Comparison of ENCODE assay signal across 8 mouse cellular contexts in the genomic region with DNA sequence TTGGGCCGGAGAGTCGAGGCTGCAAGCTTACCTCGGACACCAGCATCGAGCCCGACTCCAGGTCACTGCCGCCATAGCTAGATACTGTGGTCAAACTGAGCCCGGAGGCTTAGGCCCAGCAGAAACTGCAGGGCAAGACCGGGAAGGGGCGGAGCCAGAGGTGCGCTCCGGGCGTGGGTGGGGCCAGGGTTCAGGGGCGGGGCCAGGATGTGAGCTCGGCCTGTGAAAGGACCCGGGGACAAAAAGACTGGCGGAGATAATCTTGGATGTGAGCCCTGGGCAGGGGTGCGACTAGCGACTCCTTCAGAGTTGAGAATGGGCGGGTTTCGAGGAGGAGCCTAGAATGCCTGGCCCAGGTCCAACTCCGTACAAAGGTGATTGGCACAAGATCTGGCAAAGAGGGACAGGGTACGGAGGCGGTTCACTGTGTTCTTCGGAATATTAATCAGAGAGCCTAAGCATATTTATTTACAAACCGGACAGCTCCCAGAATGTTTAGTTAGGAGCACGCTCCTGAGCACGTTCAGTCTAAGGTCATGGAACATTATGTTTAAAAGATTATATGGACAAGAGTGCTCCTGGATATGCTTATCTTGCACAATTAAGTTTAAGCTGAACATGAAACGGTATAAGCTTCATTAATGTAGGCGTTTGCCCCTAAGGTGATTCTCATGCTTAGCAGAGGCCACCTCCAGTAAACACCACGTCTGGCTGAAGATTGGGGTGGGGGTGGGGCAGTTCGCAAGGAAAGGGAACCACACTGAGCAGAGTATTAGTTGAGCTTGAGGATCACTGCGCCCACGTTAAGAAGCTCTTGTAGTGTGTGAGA. TPM values are rescaled to one million over a fixed set of nuclear protein-coding genes. Genes with fewer than 3 reads are reported as not detected.
A peak's percentile ranks its signal among the peaks of the same experiment; 100 is the strongest.
DNase-seq lines count a peak whose midpoint lies in the region; ATAC-seq and TF ChIP-seq lines count a peak whose summit lies in the region.

No protein-coding gene starts in this region.

- peak; percentile 94 for ATAC-seq in erythroid progenitor cell, adult 5-6 weeks (replicated peaks; ENCODE audit: low FRiP score, poor library complexity, severe bottlenecking)
- peak; percentile 96 for ATAC-seq in heart, embryonic 12.5 days (ENCODE audit: insufficient number of reproducible peaks, low FRiP score)
- ATAC-seq in kidney, postnatal 0 days (replicated peaks; ENCODE audit: low FRiP score, low read depth) = peak; percentile 98
- peak; percentile 98 for ATAC-seq in liver, embryonic 11.5 days (replicated peaks; ENCODE audit: low FRiP score)
- peak; percentile 96 for ATAC-seq in stomach, embryonic 14.5 days (ENCODE audit: insufficient number of reproducible peaks, insufficient read depth, low FRiP score, low read depth)

- H3K27ac ChIP-seq in heart, embryonic 12.5 days (ENCODE audit: poor library complexity, severe bottlenecking) = peak overlapping the region; percentile 89
- peak overlapping the region; percentile 95 for H3K27ac ChIP-seq in kidney, postnatal 0 days
- peak overlapping the region; percentile 79 for H3K27ac ChIP-seq in liver, embryonic 11.5 days (ENCODE audit: low read depth, low read length)
- peak overlapping the region; percentile 88 for H3K27ac ChIP-seq in stomach, embryonic 14.5 days (ENCODE audit: low read length)

- peak overlapping the region; percentile 75 for H3K4me2 ChIP-seq in heart, embryonic 12.5 days
- H3K4me2 ChIP-seq in kidney, postnatal 0 days (ENCODE audit: low read length) = peak overlapping the region; percentile 81
- H3K4me2 ChIP-seq in liver, embryonic 11.5 days = peak overlapping the region; percentile 77
- peak overlapping the region; percentile 72 for H3K4me2 ChIP-seq in stomach, embryonic 14.5 days (replicated peaks; ENCODE audit: low read depth, low read length)

- H3K9ac ChIP-seq in heart, embryonic 12.5 days = peak overlapping the region; percentile 82
- peak overlapping the region; percentile 87 for H3K9ac ChIP-seq in kidney, postnatal 0 days (ENCODE audit: low read depth, low read length)
- H3K9ac ChIP-seq in liver, embryonic 11.5 days (ENCODE audit: low read depth, low read length) = peak overlapping the region; percentile 84
- H3K9ac ChIP-seq in stomach, embryonic 14.5 days (replicated peaks; ENCODE audit: low read depth, low read length) = peak overlapping the region; percentile 71

- DNase-seq in CD4-positive helper T cell, adult 2 months (ENCODE audit: low read depth, low spot score) = peak; percentile 87
- DNase-seq in brain, embryonic 18.5 days (ENCODE audit: low read depth, low spot score) = peak; percentile 82
- DNase-seq in kidney, postnatal 0 days (ENCODE audit: low spot score) = peak; percentile 97
- DNase-seq in liver, embryonic 11.5 days (ENCODE audit: low spot score) = peak; percentile 97
- DNase-seq in naive thymus-derived CD4-positive, alpha-beta T cell, adult 2 months (ENCODE audit: low read depth) = peak; percentile 87

- peaks cover 27% of the 10 kb centered on the region for H3K4me1 ChIP-seq in heart, embryonic 12.5 days (replicated peaks)
- H3K4me1 ChIP-seq in kidney, postnatal 0 days (replicated peaks; ENCODE audit: insufficient read depth, low read length) = 0 out of 2 replicates have a peak, but pooled peaks cover 11% of the 10 kb centered on the region
- peaks cover 18% of the 10 kb centered on the region for H3K4me1 ChIP-seq in liver, embryonic 11.5 days (replicated peaks; ENCODE audit: control insufficient read depth, insufficient read depth, low read length)
- H3K4me1 ChIP-seq in stomach, embryonic 14.5 days (ENCODE audit: control insufficient read depth, insufficient read depth, low read length) = peaks cover 8% of the 10 kb centered on the region; the same call in 1 of the 2 replicates

- peaks cover 10% of the 10 kb centered on the region for H3K9me3 ChIP-seq in heart, embryonic 12.5 days (replicated peaks)
- no peaks in the 10 kb centered on the region for H3K9me3 ChIP-seq in kidney, postnatal 0 days (replicated peaks; ENCODE audit: low read length)
- H3K9me3 ChIP-seq in liver, embryonic 11.5 days (ENCODE audit: control insufficient read depth, low read length) = no peaks in the 10 kb centered on the region
- H3K9me3 ChIP-seq in stomach, embryonic 14.5 days (ENCODE audit: control insufficient read depth, low read depth, low read length) = no peaks in the 10 kb centered on the region

- H3K36me3 ChIP-seq in heart, embryonic 12.5 days = peaks cover 14% of the 10 kb centered on the region
- 0 out of 2 replicates have a peak, but pooled peaks cover 3% of the 10 kb centered on the region for H3K36me3 ChIP-seq in kidney, postnatal 0 days (ENCODE audit: insufficient read depth, low read length)
- H3K36me3 ChIP-seq in liver, embryonic 11.5 days (ENCODE audit: control insufficient read depth, insufficient read depth, low read length) = peaks cover 7% of the 10 kb centered on the region; the same call in 1 of the 2 replicates
- peaks cover 7% of the 10 kb centered on the region for H3K36me3 ChIP-seq in stomach, embryonic 14.5 days (ENCODE audit: control insufficient read depth, insufficient read depth, low read length)

- peak overlapping the region; percentile 68 for H3K4me3 ChIP-seq in heart, embryonic 12.5 days
- peak overlapping the region; percentile 64 for H3K4me3 ChIP-seq in kidney, postnatal 0 days (replicated peaks; ENCODE audit: low read depth, low read length)
- peak overlapping the region; percentile 62 for H3K4me3 ChIP-seq in liver, embryonic 11.5 days (ENCODE audit: low read depth, low read length)
- peak overlapping the region; percentile 70 for H3K4me3 ChIP-seq in stomach, embryonic 14.5 days (ENCODE audit: low read depth, low read length)

- WGBS in heart, embryonic 12.5 days = under 1% methylated on average over 33 of the region's 33 CpGs
- 2% methylated on average over 33 of the region's 33 CpGs for WGBS in kidney, postnatal 0 days
- under 1% methylated on average over 33 of the region's 33 CpGs for WGBS in liver, embryonic 11.5 days
- WGBS in stomach, embryonic 14.5 days = 1% methylated on average over 33 of the region's 33 CpGs

- no peaks in the 10 kb centered on the region for H3K27me3 ChIP-seq in heart, embryonic 12.5 days (replicated peaks)
- no peaks in the 10 kb centered on the region for H3K27me3 ChIP-seq in kidney, postnatal 0 days (ENCODE audit: insufficient read depth, low read length)
- H3K27me3 ChIP-seq in liver, embryonic 11.5 days (replicated peaks; ENCODE audit: control insufficient read depth, insufficient read depth, low read length) = no peaks in the 10 kb centered on the region
- H3K27me3 ChIP-seq in stomach, embryonic 14.5 days (ENCODE audit: control insufficient read depth, insufficient read depth, low read length) = no peaks in the 10 kb centered on the region

- TF ChIP-seq CTCF in kidney, postnatal 0 days (IDR thresholded peaks at IDR 0.05; ENCODE audit: low read depth) = no peak

RNA-seq across cellular contexts. Expression of a gene that starts 30.6 kb away (rescaled TPM):
- total RNA-seq in erythroid progenitor cell, adult 5-6 weeks (2015; ENCODE audit: low replicate concordance) = not detected in 2 replicates
- not detected in 2 replicates for total RNA-seq in erythroid progenitor cell, adult 5-6 weeks (2017; ENCODE audit: low replicate concordance)
- polyA plus RNA-seq in heart, embryonic 12.5 days (2016; fragmentation: Nextera tagmentation; extraction: Ambion mirVana) = 0.36 and 0.47 TPM in 2 replicates
- 12.9 and 13.0 TPM in 2 replicates for polyA plus RNA-seq in kidney, postnatal 0 days (2015; fragmentation: Nextera tagmentation; extraction: Ambion mirVana)
- polyA plus RNA-seq in liver, embryonic 11.5 days (2014; fragmentation: Nextera tagmentation; extraction: Ambion mirVana) = 0.32 and 0.37 TPM in 2 replicates
- polyA plus RNA-seq in stomach, embryonic 14.5 days (2014; fragmentation: Nextera tagmentation; extraction: Ambion mirVana) = 1.3 and 1.5 TPM in 2 replicates

RNA-seq across cellular contexts. Expression of a gene that starts 32.7 kb away (rescaled TPM):
- total RNA-seq in erythroid progenitor cell, adult 5-6 weeks (2015; ENCODE audit: low replicate concordance) = 37.1 and 47.4 TPM in 2 replicates
- total RNA-seq in erythroid progenitor cell, adult 5-6 weeks (2017; ENCODE audit: low replicate concordance) = 12.6 and 32.0 TPM in 2 replicates
- polyA plus RNA-seq in heart, embryonic 12.5 days (2016; fragmentation: Nextera tagmentation; extraction: Ambion mirVana) = 107 and 111 TPM in 2 replicates
- 180 and 185 TPM in 2 replicates for polyA plus RNA-seq in kidney, postnatal 0 days (2015; fragmentation: Nextera tagmentation; extraction: Ambion mirVana)
- polyA plus RNA-seq in liver, embryonic 11.5 days (2014; fragmentation: Nextera tagmentation; extraction: Ambion mirVana) = 85.9 and 93.9 TPM in 2 replicates
- 154 and 158 TPM in 2 replicates for polyA plus RNA-seq in stomach, embryonic 14.5 days (2014; fragmentation: Nextera tagmentation; extraction: Ambion mirVana)

Comparison
In these comparisons a context has a peak if more than half of its experiments do, and no peak if none do; other contexts are left out.
1. Peak in every context shown above with its lines: DNase-seq, ATAC-seq, H3K4me3 ChIP-seq and H3K27ac ChIP-seq.